Mouse (Mus musculus) embryonic facial prominence, embryonic 14.5 days (tissue): ENCODE measurements at regions not wholly inside any gene's neighbourhood (a gene's known extent, or its start where the extent isn't known, plus 50 kb on each side); places are given as distances from the start of the nearest gene placed in this dataset.

Experiments
- ATAC-seq: fragments of 200-750 bp; cut with Nextera tagmentation; 2 replicates; pipeline ENCODE4 v1.8.0; 2017; ENCODE audit warnings: low read depth, moderate number of reproducible peaks, moderate TSS enrichment
- DNase-seq: peaks from one replicate; pipeline ENCODE4 v3.0.0-alpha.2; 2015; ENCODE audit warnings: low spot score
- H3K27ac ChIP-seq: fragments of 300-500 bp; sonication (generic); replicated peaks from 2 replicates; pipeline ENCODE4 v1.5.1; 2014; ENCODE audit warnings: low read depth, mild to moderate bottlenecking, low read length, moderate library complexity
- H3K27me3 ChIP-seq: fragments of 300-500 bp; sonication (generic); replicated peaks from 2 replicates; pipeline ENCODE4 v1.6.1; 2014; ENCODE audit warnings: low read length; ENCODE audit not compliant: control insufficient read depth, insufficient read depth
- H3K36me3 ChIP-seq: fragments of 300-500 bp; sonication (generic); 2 replicates; pipeline ENCODE4 v1.6.1; 2014; ENCODE audit warnings: low read length, mixed read lengths; ENCODE audit not compliant: control insufficient read depth, insufficient read depth
- H3K4me1 ChIP-seq: fragments of 300-500 bp; sonication (generic); 2 replicates; pipeline ENCODE4 v1.6.1; 2014; ENCODE audit warnings: antibody characterized with exemption, low read length; ENCODE audit not compliant: control insufficient read depth, insufficient read depth
- H3K4me2 ChIP-seq: fragments of 300-500 bp; sonication (generic); 2 replicates; pipeline ENCODE4 v1.6.1; 2014; ENCODE audit warnings: low read depth, mild to moderate bottlenecking, low read length, moderate library complexity, mixed read lengths
- H3K4me3 ChIP-seq: fragments of 300-500 bp; sonication (generic); 2 replicates; pipeline ENCODE4 v1.5.1; 2014; ENCODE audit warnings: low read depth, mild to moderate bottlenecking, low read length
- H3K9ac ChIP-seq: fragments of 300-500 bp; sonication (generic); 2 replicates; pipeline ENCODE4 v1.6.1; 2014; ENCODE audit warnings: low read depth, mild to moderate bottlenecking, low read length, moderate library complexity, mixed read lengths
- H3K9me3 ChIP-seq: fragments of 300-500 bp; sonication (generic); 2 replicates; pipeline ENCODE4 v1.6.1; 2016; ENCODE audit warnings: low read length; ENCODE audit not compliant: control insufficient read depth
- WGBS: fragments of 180-500 bp; shearing (Covaris S2); extraction: QIAGEN DNeasy Blood & Tissue Kit; methylation state at CpG from one replicate; pipeline ENCODE4 v1.1.7; 2014; 5-methylcytosine and 5-hydroxymethylcytosine counted together

GRCm38 (mm10) chr6:36590881-36591630 is 203.2 kb downstream of the Chrm2 start:
- Histone ChIP-seq H3K27ac (no peak overlapping the region), H3K4me3 (no peak overlapping the region), H3K9me3 (no peaks in the 10 kb centered on the region), H3K9ac (no peak overlapping the region), H3K36me3 (no peaks in the 10 kb centered on the region), H3K27me3 (no peaks in the 10 kb centered on the region), H3K4me2 (no peak overlapping the region), H3K4me1 (no peaks in the 10 kb centered on the region)
- no peak for ATAC-seq
- 87% methylated on average over 16 of the region's 16 CpGs for WGBS
- no peak for DNase-seq

- Histone ChIP-seq H3K27ac (no peak overlapping the region), H3K36me3 (no peaks in the 10 kb centered on the region), H3K4me1 (no peaks in the 10 kb centered on the region), H3K4me3 (no peak overlapping the region), H3K4me2 (no peak overlapping the region), H3K9ac (no peak overlapping the region), H3K9me3 (no peaks in the 10 kb centered on the region), H3K27me3 (no peaks in the 10 kb centered on the region)
- 92% methylated on average over 3 of the region's 3 CpGs for WGBS
- no peak for ATAC-seq
- DNase-seq: no peak
Measured at GRCm38 (mm10) chr6:36581043-36581442, 193.2 kb downstream of the Chrm2 start.
